Mouse (Mus musculus) liver, postnatal 0 days (tissue): ENCODE measurements around the gene Aldh3b1.

Experiments
- CTCF ChIP-seq: sonication (generic); IDR thresholded peaks from 2 replicates; pipeline ENCODE4 v1.5.1; 2016; ENCODE audit warnings: antibody characterized with exemption, low read depth
- EP300 ChIP-seq: IDR thresholded peaks from 2 replicates; pipeline ENCODE4 v1.6.1; 2016; ENCODE audit warnings: antibody characterized with exemption, low read depth, mild to moderate bottlenecking

- no peak for TF ChIP-seq EP300
- TF ChIP-seq CTCF: no peak
Measured at GRCm38 (mm10) chr19:3935896-3936850, 6.6 kb upstream of the Aldh3b1 start.
